Mouse (Mus musculus): ENCODE measurements around the gene Fryl. TPM values are rescaled to one million over a fixed set of nuclear protein-coding genes. Genes with fewer than 3 reads are reported as not detected.

The Fryl gene
- polyA plus RNA-seq, 1 experiment from 2014 or later, result 24.2 TPM

DNA sequence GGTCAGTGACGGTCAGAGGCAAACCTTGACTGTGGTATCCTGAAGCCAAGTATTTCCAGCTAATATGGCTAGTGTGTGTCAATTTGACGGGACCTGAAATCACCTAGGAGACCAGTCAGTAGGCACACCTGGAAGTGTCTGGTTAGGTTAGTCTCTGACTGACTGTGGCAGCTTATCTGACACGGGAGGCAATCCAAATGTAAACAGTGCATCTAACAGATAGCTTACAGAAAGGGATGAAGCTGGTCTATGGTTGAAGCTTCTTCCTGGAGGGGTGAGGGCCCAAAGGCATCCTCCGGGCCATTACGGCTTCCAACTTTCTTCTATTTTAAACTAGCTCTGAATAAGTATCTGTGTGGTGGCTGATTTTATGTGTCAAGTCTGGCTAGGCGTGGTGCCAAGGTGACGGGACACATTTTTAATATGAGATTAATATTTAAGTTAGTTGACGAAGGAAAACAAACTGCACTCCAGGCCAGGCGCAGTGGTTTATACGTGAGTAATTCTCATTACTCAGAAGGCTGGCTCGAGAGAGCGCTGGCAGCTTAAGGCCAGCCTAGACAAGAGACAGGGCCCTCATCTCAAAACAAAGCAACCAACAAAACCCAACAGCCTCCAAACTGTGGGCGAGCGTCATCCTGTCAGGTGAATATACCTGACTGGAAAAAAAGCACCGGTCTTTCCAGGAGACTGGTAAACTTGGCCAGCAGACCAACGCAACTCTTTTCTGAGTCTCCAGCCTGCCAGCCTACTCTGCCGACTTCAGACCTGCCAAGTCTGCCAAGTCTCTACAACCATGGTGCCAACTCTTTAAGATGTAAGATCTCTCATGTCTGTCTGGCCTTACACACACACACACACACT, 23.2 kb downstream of the Fryl start:
- peaks cover 17% of the 10 kb centered on the region for H3K4me1 ChIP-seq (ENCODE audit: control insufficient read depth, insufficient read depth, low read length)
- H3K9me3 ChIP-seq (ENCODE audit: control insufficient read depth, low read length), result no peaks in the 10 kb centered on the region
- ATAC-seq (ENCODE audit: insufficient number of reproducible peaks, low FRiP score, low TSS enrichment, low read depth), result no peak
- H3K4me2 ChIP-seq (ENCODE audit: low read depth, severe bottlenecking), result no peak overlapping the region
- no peak overlapping the region for H3K9ac ChIP-seq (ENCODE audit: low read length)
- H3K36me3 ChIP-seq (ENCODE audit: control insufficient read depth, insufficient read depth, low read length), result no peaks in the 10 kb centered on the region
- no peak overlapping the region for H3K4me3 ChIP-seq (ENCODE audit: low read depth, low read length)
- no peak for DNase-seq (ENCODE audit: low spot score)
- H3K27me3 ChIP-seq (ENCODE audit: control insufficient read depth, insufficient read depth, low read length), result no peaks in the 10 kb centered on the region
- 68% methylated on average over 17 of the region's 17 CpGs for WGBS
- no peak overlapping the region for H3K27ac ChIP-seq (replicated peaks; ENCODE audit: low read depth, low read length)

DNA sequence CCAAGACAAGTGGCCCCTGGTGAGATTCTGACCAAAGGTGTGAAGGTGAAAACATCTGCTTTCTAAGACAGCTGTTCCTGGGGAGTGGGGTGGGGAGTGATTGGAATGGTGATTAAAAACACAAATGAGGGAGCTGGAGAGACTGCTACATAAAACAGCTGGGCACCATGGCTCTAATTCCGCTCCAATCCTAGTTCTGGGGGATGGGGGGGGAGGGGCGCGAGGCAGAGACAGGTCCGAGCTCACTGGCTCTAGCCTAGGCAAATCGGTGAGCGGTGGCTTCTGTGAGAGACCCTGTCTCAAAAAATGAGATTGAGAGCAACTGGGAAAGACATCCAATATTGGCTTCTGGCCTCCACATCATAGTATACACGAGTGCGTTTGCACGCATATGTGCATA, 24.2 kb downstream of the Fryl start:
- peak; percentile 34 for DNase-seq (ENCODE audit: low spot score)
- 18% methylated on average over 9 of the region's 9 CpGs for WGBS
- Histone ChIP-seq H3K9me3 (ENCODE audit: control insufficient read depth, low read length) (no peaks in the 10 kb centered on the region), H3K4me1 (ENCODE audit: control insufficient read depth, insufficient read depth, low read length) (peaks cover 17% of the 10 kb centered on the region), H3K4me3 (ENCODE audit: low read depth, low read length) (no peak overlapping the region), H3K4me2 (ENCODE audit: low read depth, severe bottlenecking) (no peak overlapping the region), H3K36me3 (ENCODE audit: control insufficient read depth, insufficient read depth, low read length) (no peaks in the 10 kb centered on the region), H3K27me3 (ENCODE audit: control insufficient read depth, insufficient read depth, low read length) (no peaks in the 10 kb centered on the region), H3K27ac (replicated peaks; ENCODE audit: low read depth, low read length) (no peak overlapping the region), H3K9ac (ENCODE audit: low read length) (no peak overlapping the region)
- no peak for ATAC-seq (ENCODE audit: insufficient number of reproducible peaks, low FRiP score, low TSS enrichment, low read depth)

DNA sequence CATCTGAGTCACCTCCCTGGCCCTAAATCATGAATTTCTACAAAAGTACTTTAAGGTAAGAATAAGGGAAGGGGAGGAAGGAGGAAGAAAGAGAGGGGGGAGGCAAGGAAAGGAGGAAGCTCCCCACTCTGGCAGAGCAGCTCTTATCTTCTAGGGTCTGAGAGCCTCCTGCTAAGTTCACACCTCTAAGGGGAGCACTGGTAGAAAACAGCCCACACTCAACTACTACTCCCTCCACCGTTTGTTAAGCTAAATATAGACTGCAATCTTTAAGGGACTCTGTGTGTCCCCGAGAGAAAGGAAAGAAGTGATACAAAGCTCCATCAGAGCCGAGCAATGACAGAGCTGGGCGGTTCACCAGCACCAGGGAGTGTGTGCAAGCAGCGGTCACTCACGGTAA, 24.6 kb downstream of the Fryl start:
- Histone ChIP-seq H3K9me3 (ENCODE audit: control insufficient read depth, low read length) (no peaks in the 10 kb centered on the region), H3K27me3 (ENCODE audit: control insufficient read depth, insufficient read depth, low read length) (no peaks in the 10 kb centered on the region), H3K36me3 (ENCODE audit: control insufficient read depth, insufficient read depth, low read length) (no peaks in the 10 kb centered on the region), H3K9ac (ENCODE audit: low read length) (no peak overlapping the region), H3K27ac (replicated peaks; ENCODE audit: low read depth, low read length) (no peak overlapping the region), H3K4me2 (ENCODE audit: low read depth, severe bottlenecking) (no peak overlapping the region), H3K4me1 (ENCODE audit: control insufficient read depth, insufficient read depth, low read length) (peaks cover 16% of the 10 kb centered on the region), H3K4me3 (ENCODE audit: low read depth, low read length) (no peak overlapping the region)
- no peak for DNase-seq (ENCODE audit: low spot score)
- WGBS, result 6% methylated on average over 6 of the region's 6 CpGs
- no peak for ATAC-seq (ENCODE audit: insufficient number of reproducible peaks, low FRiP score, low TSS enrichment, low read depth)

DNA sequence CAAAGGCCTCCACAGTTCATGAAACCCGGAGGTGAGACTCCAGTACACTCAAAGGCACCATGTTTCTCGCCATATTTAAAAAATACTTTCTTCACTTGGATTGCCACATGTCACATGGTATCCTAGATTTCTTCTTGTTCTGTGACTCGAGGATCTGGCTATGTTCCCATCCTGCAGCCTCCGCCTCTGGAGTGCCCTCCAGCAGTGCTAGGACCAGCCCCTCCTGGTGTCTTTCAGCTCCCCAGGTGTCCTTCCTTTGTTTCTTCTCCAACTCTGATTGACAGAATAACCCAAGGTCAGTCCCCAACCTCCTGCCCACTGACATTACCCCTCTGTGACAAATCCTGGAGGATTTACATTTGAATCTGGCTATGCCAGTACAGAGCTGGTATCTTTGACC, 26.2 kb downstream of the Fryl start:
- H3K27ac ChIP-seq (replicated peaks; ENCODE audit: low read depth, low read length), result no peak overlapping the region
- no peak overlapping the region for H3K4me3 ChIP-seq (ENCODE audit: low read depth, low read length)
- no peak overlapping the region for H3K4me2 ChIP-seq (ENCODE audit: low read depth, severe bottlenecking)
- 60% methylated on average over 4 of the region's 4 CpGs for WGBS
- no peak overlapping the region for H3K9ac ChIP-seq (ENCODE audit: low read length)
- no peak for ATAC-seq (ENCODE audit: insufficient number of reproducible peaks, low FRiP score, low TSS enrichment, low read depth)
- no peaks in the 10 kb centered on the region for H3K9me3 ChIP-seq (ENCODE audit: control insufficient read depth, low read length)
- H3K4me1 ChIP-seq (ENCODE audit: control insufficient read depth, insufficient read depth, low read length), result peaks cover 13% of the 10 kb centered on the region
- no peak for DNase-seq (ENCODE audit: low spot score)
- no peaks in the 10 kb centered on the region for H3K27me3 ChIP-seq (ENCODE audit: control insufficient read depth, insufficient read depth, low read length)
- H3K36me3 ChIP-seq (ENCODE audit: control insufficient read depth, insufficient read depth, low read length), result no peaks in the 10 kb centered on the region

DNA sequence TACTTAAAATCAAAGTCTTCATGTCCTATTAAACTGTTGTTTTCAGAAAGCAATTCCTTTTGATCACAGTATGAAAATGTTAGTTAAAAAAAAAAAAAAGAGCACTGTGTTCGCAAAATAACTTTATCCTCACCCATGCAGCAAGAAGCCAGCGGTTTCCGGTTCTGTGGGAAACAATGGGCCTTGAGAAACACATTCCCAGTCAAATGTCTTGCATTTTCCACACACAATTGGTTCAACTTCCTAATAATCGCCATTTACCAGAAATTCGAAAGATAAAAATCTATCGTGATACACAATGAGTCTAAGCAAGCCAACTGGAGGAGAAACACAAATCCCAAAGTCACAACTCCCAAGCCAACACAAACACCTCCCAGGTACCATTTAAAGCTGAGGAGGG, 27.0 kb downstream of the Fryl start:
- Histone ChIP-seq H3K4me1 (ENCODE audit: control insufficient read depth, insufficient read depth, low read length) (peaks cover 13% of the 10 kb centered on the region), H3K9me3 (ENCODE audit: control insufficient read depth, low read length) (no peaks in the 10 kb centered on the region), H3K27ac (replicated peaks; ENCODE audit: low read depth, low read length) (no peak overlapping the region), H3K9ac (ENCODE audit: low read length) (no peak overlapping the region), H3K27me3 (ENCODE audit: control insufficient read depth, insufficient read depth, low read length) (no peaks in the 10 kb centered on the region), H3K4me3 (ENCODE audit: low read depth, low read length) (no peak overlapping the region), H3K4me2 (ENCODE audit: low read depth, severe bottlenecking) (no peak overlapping the region), H3K36me3 (ENCODE audit: control insufficient read depth, insufficient read depth, low read length) (no peaks in the 10 kb centered on the region)
- 71% methylated on average over 6 of the region's 6 CpGs for WGBS
- ATAC-seq (ENCODE audit: insufficient number of reproducible peaks, low FRiP score, low TSS enrichment, low read depth), result no peak
- DNase-seq (ENCODE audit: low spot score), result no peak

DNA sequence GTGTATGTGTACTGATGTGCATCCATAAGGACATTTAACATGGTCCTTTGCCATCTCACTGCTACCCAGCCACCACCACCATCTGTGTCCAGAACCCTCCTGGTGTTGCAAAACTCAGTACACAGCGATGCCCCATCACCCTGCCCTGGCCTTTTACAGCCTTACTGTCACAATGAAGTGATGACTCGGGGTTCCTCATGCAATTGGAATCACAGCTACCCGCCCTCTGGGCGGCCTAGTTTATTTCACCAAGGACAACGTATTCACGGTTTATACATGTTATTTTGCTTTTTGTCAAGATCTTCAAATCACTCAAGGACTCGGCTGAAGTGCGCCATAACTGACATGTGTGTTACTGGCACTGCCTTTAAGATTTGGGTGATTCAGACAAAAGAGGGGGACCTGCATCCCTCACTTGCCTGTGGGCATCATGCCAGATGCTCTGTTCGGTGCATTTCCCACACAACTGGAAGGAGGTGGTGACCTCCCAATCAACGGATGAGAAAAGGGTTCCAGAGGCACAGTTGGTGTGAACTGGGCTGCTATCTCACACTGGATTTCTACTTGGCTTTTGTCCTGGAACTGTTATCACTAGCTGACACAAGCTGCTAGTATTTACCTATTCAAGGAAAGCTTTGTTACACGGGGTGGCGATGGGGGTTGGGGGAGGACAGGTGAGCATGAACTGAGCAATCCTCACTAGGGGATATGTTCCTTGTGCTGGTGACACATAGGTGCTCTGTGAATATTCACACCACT, 27.9 kb downstream of the Fryl start:
- Histone ChIP-seq H3K9ac (ENCODE audit: low read length) (no peak overlapping the region), H3K4me3 (ENCODE audit: low read depth, low read length) (no peak overlapping the region), H3K27me3 (ENCODE audit: control insufficient read depth, insufficient read depth, low read length) (no peaks in the 10 kb centered on the region), H3K27ac (replicated peaks; ENCODE audit: low read depth, low read length) (no peak overlapping the region), H3K9me3 (ENCODE audit: control insufficient read depth, low read length) (no peaks in the 10 kb centered on the region), H3K4me2 (ENCODE audit: low read depth, severe bottlenecking) (no peak overlapping the region), H3K36me3 (ENCODE audit: control insufficient read depth, insufficient read depth, low read length) (no peaks in the 10 kb centered on the region), H3K4me1 (ENCODE audit: control insufficient read depth, insufficient read depth, low read length) (peaks cover 13% of the 10 kb centered on the region)
- WGBS, result 84% methylated on average over 12 of the region's 12 CpGs
- no peak for DNase-seq (ENCODE audit: low spot score)
- ATAC-seq (ENCODE audit: insufficient number of reproducible peaks, low FRiP score, low TSS enrichment, low read depth), result no peak

DNA sequence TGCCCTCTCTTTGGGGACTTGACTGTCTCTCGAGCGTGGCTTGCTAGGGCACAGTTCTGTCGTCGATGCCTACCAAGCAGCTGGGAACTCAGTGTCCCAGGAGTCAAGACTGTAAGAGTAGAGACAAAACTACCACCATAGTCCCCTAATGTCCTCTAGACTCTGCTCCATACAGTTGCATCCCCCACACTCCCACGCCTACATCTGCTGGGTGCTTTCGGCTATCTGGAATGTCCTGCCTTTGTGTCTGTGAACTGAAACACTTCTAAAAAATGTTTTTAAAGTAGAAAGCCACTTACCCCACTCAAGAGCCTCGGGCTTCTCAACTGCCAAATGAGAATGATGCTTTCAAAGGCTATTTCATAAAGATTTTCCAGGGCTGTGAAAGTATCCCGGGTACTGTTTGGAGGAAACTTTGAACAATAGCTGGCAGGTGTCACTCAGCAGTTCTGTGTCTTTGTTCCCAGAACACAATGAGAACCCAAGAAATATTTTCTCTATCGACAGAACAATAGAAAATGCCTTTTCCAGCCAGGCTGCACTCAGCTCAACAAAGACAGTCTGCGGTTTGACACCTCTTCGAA, 28.8 kb downstream of the Fryl start:
- no peak overlapping the region for H3K4me3 ChIP-seq (ENCODE audit: low read depth, low read length)
- H3K9me3 ChIP-seq (ENCODE audit: control insufficient read depth, low read length), result no peaks in the 10 kb centered on the region
- no peaks in the 10 kb centered on the region for H3K27me3 ChIP-seq (ENCODE audit: control insufficient read depth, insufficient read depth, low read length)
- ATAC-seq (ENCODE audit: insufficient number of reproducible peaks, low FRiP score, low TSS enrichment, low read depth) (no peak), DNase-seq (ENCODE audit: low spot score) (no peak)
- WGBS, result 91% methylated on average over 11 of the region's 11 CpGs
- H3K4me1 ChIP-seq (ENCODE audit: control insufficient read depth, insufficient read depth, low read length), result peaks cover 10% of the 10 kb centered on the region
- no peak overlapping the region for H3K9ac ChIP-seq (ENCODE audit: low read length)
- no peaks in the 10 kb centered on the region for H3K36me3 ChIP-seq (ENCODE audit: control insufficient read depth, insufficient read depth, low read length)
- no peak overlapping the region for H3K4me2 ChIP-seq (ENCODE audit: low read depth, severe bottlenecking)
- H3K27ac ChIP-seq (replicated peaks; ENCODE audit: low read depth, low read length), result no peak overlapping the region

DNA sequence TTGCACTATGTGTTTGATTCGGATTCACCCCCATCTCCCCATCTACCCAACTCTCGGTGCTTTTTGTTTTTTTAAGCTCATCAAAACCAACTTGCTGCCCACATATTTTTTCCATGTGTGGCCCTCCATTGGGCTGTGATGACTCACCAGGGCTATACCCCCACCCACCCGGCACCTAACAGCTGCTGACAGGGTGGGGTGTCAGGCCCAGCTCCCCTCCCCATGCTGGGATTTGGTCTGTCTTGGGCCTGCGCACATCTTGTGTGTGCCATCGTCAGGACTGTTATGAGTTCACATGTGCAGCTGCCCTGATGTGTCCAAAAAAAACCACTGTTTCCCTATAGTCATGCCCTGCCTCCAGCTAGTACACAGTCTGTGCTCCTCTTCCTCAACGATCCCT, 33.4 kb downstream of the Fryl start:
- no peaks in the 10 kb centered on the region for H3K36me3 ChIP-seq (ENCODE audit: control insufficient read depth, insufficient read depth, low read length)
- WGBS, result 80% methylated on average over 6 of the region's 6 CpGs
- DNase-seq (ENCODE audit: low spot score) (no peak), ATAC-seq (ENCODE audit: insufficient number of reproducible peaks, low FRiP score, low TSS enrichment, low read depth) (no peak)
- H3K27ac ChIP-seq (replicated peaks; ENCODE audit: low read depth, low read length), result no peak overlapping the region
- no peak overlapping the region for H3K4me2 ChIP-seq (ENCODE audit: low read depth, severe bottlenecking)
- no peak overlapping the region for H3K9ac ChIP-seq (ENCODE audit: low read length)
- H3K27me3 ChIP-seq (ENCODE audit: control insufficient read depth, insufficient read depth, low read length), result no peaks in the 10 kb centered on the region
- H3K9me3 ChIP-seq (ENCODE audit: control insufficient read depth, low read length), result no peaks in the 10 kb centered on the region
- H3K4me3 ChIP-seq (ENCODE audit: low read depth, low read length), result no peak overlapping the region
- no peaks in the 10 kb centered on the region for H3K4me1 ChIP-seq (ENCODE audit: control insufficient read depth, insufficient read depth, low read length)

All from limb, embryonic 11.5 days (tissue).